Mouse (Mus musculus) heart, embryonic 11.5 days (tissue): ENCODE results near the gene March6. TPM values are rescaled to one million over a fixed set of nuclear protein-coding genes. Genes with fewer than 3 reads are reported as not detected.

ENCODE experiments used
- ATAC-seq: fragments of 200-750 bp; cut with Nextera tagmentation; replicated peaks from 2 replicates; pipeline ENCODE4 v1.8.0; 2017; ENCODE audit warnings: moderate library complexity; ENCODE audit not compliant: insufficient number of reproducible peaks, low FRiP score, low TSS enrichment
- H3K27ac ChIP-seq: fragments of 300-500 bp; sonication (generic); 2 replicates; pipeline ENCODE4 v1.5.1; 2014; ENCODE audit warnings: mild to moderate bottlenecking, low read depth, low read length
- H3K27me3 ChIP-seq: fragments of 300-500 bp; sonication (generic); 2 replicates; pipeline ENCODE4 v1.6.1; 2014; ENCODE audit warnings: mild to moderate bottlenecking, low read length, mixed read lengths; ENCODE audit not compliant: control insufficient read depth, insufficient read depth
- H3K36me3 ChIP-seq: fragments of 300-500 bp; sonication (generic); 2 replicates; pipeline ENCODE4 v1.6.1; 2014; ENCODE audit warnings: mild to moderate bottlenecking, low read length, moderate library complexity, mixed read lengths; ENCODE audit not compliant: control insufficient read depth, insufficient read depth
- H3K4me1 ChIP-seq: fragments of 300-500 bp; sonication (generic); 2 replicates; pipeline ENCODE4 v1.6.1; 2014; ENCODE audit warnings: low read length; ENCODE audit not compliant: control insufficient read depth, insufficient read depth
- H3K4me2 ChIP-seq: fragments of 300-500 bp; sonication (generic); 2 replicates; pipeline ENCODE4 v1.6.1; 2014; ENCODE audit warnings: mild to moderate bottlenecking, moderate library complexity
- H3K4me3 ChIP-seq: fragments of 300-500 bp; sonication (generic); 2 replicates; pipeline ENCODE4 v1.5.1; 2014; ENCODE audit warnings: low read depth, low read length
- H3K9ac ChIP-seq: fragments of 300-500 bp; sonication (generic); 2 replicates; pipeline ENCODE4 v1.6.1; 2014; ENCODE audit warnings: mild to moderate bottlenecking, low read depth, low read length, moderate library complexity
- H3K9me3 ChIP-seq: fragments of 300-500 bp; sonication (generic); replicated peaks from 2 replicates; pipeline ENCODE4 v1.6.1; 2016; ENCODE audit warnings: low read length; ENCODE audit not compliant: control insufficient read depth
- whole genome bisulfite sequencing: fragments of 180-500 bp; shearing (Covaris S2); extraction: QIAGEN DNeasy Blood & Tissue Kit; methylation state at CpG from one replicate; pipeline ENCODE4 v1.1.7; 2014; ENCODE audit not compliant: insufficient replicate concordance; 5-methylcytosine and 5-hydroxymethylcytosine counted together
- polyA plus RNA-seq: library from polyadenylated mRNA; unstranded; fragments of >200 nt; fragmentation: Nextera tagmentation; extraction: Ambion mirVana; gene quantifications from 2 replicates; pipeline ENCODE4 v1.2.1, GENCODE M21; 2014

Gene March6
- polyA plus RNA-seq, 1 experiment from 2014 or later = 31.1 TPM

- Histone ChIP-seq H3K4me1 (peaks cover 7% of the 10 kb centered on the region), H3K4me2 (peak overlapping the region; percentile 80), H3K9ac (peak overlapping the region; percentile 95), H3K27me3 (no peaks in the 10 kb centered on the region), H3K36me3 (no peaks in the 10 kb centered on the region), H3K27ac (peak overlapping the region; percentile 99), H3K9me3 (no peaks in the 10 kb centered on the region), H3K4me3 (peak overlapping the region; percentile 97)
- ATAC-seq = peak; percentile 48
- under 1% methylated on average over 49 of the region's 56 CpGs for WGBS
Observed at GRCm38 (mm10) chr15:31529811-31530658, 818 bp downstream of the March6 start.

- no peaks in the 10 kb centered on the region for H3K9me3 ChIP-seq
- H3K4me1 ChIP-seq = peaks cover 15% of the 10 kb centered on the region
- no peak for ATAC-seq
- no peaks in the 10 kb centered on the region for H3K27me3 ChIP-seq
- no peak overlapping the region for H3K27ac ChIP-seq
- peak overlapping the region; percentile 97 for H3K4me3 ChIP-seq
- H3K36me3 ChIP-seq = no peaks in the 10 kb centered on the region
- WGBS = 47% methylated on average over 6 of the region's 6 CpGs
- H3K9ac ChIP-seq = no peak overlapping the region
- H3K4me2 ChIP-seq = peak overlapping the region; percentile 80
Observed at GRCm38 (mm10) chr15:31529103-31529502, 1.8 kb downstream of the March6 start.

GRCm38 (mm10) chr15:31528477-31528876, 2.4 kb downstream of the March6 start:
- no peaks in the 10 kb centered on the region for H3K27me3 ChIP-seq
- no peak for ATAC-seq
- 92% methylated on average over 4 of the region's 4 CpGs for WGBS
- H3K4me2 ChIP-seq = no peak overlapping the region
- H3K27ac ChIP-seq = no peak overlapping the region
- no peak overlapping the region for H3K9ac ChIP-seq
- H3K4me3 ChIP-seq = no peak overlapping the region
- H3K36me3 ChIP-seq = no peaks in the 10 kb centered on the region
- H3K9me3 ChIP-seq = no peaks in the 10 kb centered on the region
- H3K4me1 ChIP-seq = peaks cover 18% of the 10 kb centered on the region

- Histone ChIP-seq H3K36me3 (no peaks in the 10 kb centered on the region), H3K4me2 (no peak overlapping the region), H3K9ac (no peak overlapping the region), H3K4me3 (no peak overlapping the region), H3K27me3 (no peaks in the 10 kb centered on the region), H3K4me1 (peaks cover 18% of the 10 kb centered on the region), H3K27ac (no peak overlapping the region), H3K9me3 (no peaks in the 10 kb centered on the region)
- WGBS = 88% methylated on average over 1 of the region's 1 CpGs
- ATAC-seq = no peak
Observed at GRCm38 (mm10) chr15:31526463-31526862, 4.4 kb downstream of the March6 start.

- ATAC-seq = no peak
- Histone ChIP-seq H3K4me3 (no peak overlapping the region), H3K4me2 (no peak overlapping the region), H3K27me3 (no peaks in the 10 kb centered on the region), H3K4me1 (0 out of 2 replicates have a peak, but pooled peaks cover 3% of the 10 kb centered on the region), H3K9ac (no peak overlapping the region), H3K27ac (no peak overlapping the region), H3K9me3 (no peaks in the 10 kb centered on the region), H3K36me3 (no peaks in the 10 kb centered on the region)
- 72% methylated on average over 5 of the region's 5 CpGs for WGBS
Observed at GRCm38 (mm10) chr15:31519000-31519399, 11.9 kb downstream of the March6 start.

- Histone ChIP-seq H3K27me3 (no peaks in the 10 kb centered on the region), H3K9me3 (no peaks in the 10 kb centered on the region), H3K4me1 (no peaks in the 10 kb centered on the region), H3K4me2 (no peak overlapping the region), H3K4me3 (no peak overlapping the region), H3K36me3 (no peaks in the 10 kb centered on the region), H3K27ac (no peak overlapping the region), H3K9ac (no peak overlapping the region)
- WGBS = 77% methylated on average over 2 of the region's 2 CpGs
- ATAC-seq = no peak
Observed at GRCm38 (mm10) chr15:31518371-31518770, 12.5 kb downstream of the March6 start.

GRCm38 (mm10) chr15:31517186-31517585, 13.7 kb downstream of the March6 start:
- no peaks in the 10 kb centered on the region for H3K27me3 ChIP-seq
- H3K36me3 ChIP-seq = no peaks in the 10 kb centered on the region
- no peaks in the 10 kb centered on the region for H3K9me3 ChIP-seq
- no peak overlapping the region for H3K4me2 ChIP-seq
- H3K9ac ChIP-seq = no peak overlapping the region
- H3K4me1 ChIP-seq = no peaks in the 10 kb centered on the region
- H3K4me3 ChIP-seq = no peak overlapping the region
- ATAC-seq = no peak
- 76% methylated on average over 1 of the region's 1 CpGs for WGBS
- H3K27ac ChIP-seq = no peak overlapping the region

GRCm38 (mm10) chr15:31511795-31512194, 19.1 kb downstream of the March6 start:
- Histone ChIP-seq H3K27me3 (no peaks in the 10 kb centered on the region), H3K4me3 (no peak overlapping the region), H3K4me2 (no peak overlapping the region), H3K27ac (no peak overlapping the region), H3K9ac (no peak overlapping the region), H3K4me1 (peaks cover 15% of the 10 kb centered on the region), H3K9me3 (no peaks in the 10 kb centered on the region), H3K36me3 (no peaks in the 10 kb centered on the region)
- WGBS = 87% methylated on average over 1 of the region's 1 CpGs
- no peak for ATAC-seq

- H3K4me1 ChIP-seq = peaks cover 15% of the 10 kb centered on the region
- H3K4me2 ChIP-seq = no peak overlapping the region
- no peaks in the 10 kb centered on the region for H3K27me3 ChIP-seq
- ATAC-seq = no peak
- 0 out of 2 replicates have a peak overlapping the region, but pooled peaks have one; percentile 10 for H3K27ac ChIP-seq
- H3K36me3 ChIP-seq = no peaks in the 10 kb centered on the region
- no peak overlapping the region for H3K4me3 ChIP-seq
- no peaks in the 10 kb centered on the region for H3K9me3 ChIP-seq
- no peak overlapping the region for H3K9ac ChIP-seq
Observed at GRCm38 (mm10) chr15:31511406-31511771, 19.5 kb downstream of the March6 start.
